Mouse (Mus musculus) thymus, postnatal 10 days (tissue): ENCODE data around the gene Mknk2.

Source experiments
- DNase-seq, 2 experiments: peaks; one replicate each; pipeline ENCODE4 v3.0.0; 2021; ENCODE audit warnings: low spot score in 2 of 2

The Mknk2 gene

DNA sequence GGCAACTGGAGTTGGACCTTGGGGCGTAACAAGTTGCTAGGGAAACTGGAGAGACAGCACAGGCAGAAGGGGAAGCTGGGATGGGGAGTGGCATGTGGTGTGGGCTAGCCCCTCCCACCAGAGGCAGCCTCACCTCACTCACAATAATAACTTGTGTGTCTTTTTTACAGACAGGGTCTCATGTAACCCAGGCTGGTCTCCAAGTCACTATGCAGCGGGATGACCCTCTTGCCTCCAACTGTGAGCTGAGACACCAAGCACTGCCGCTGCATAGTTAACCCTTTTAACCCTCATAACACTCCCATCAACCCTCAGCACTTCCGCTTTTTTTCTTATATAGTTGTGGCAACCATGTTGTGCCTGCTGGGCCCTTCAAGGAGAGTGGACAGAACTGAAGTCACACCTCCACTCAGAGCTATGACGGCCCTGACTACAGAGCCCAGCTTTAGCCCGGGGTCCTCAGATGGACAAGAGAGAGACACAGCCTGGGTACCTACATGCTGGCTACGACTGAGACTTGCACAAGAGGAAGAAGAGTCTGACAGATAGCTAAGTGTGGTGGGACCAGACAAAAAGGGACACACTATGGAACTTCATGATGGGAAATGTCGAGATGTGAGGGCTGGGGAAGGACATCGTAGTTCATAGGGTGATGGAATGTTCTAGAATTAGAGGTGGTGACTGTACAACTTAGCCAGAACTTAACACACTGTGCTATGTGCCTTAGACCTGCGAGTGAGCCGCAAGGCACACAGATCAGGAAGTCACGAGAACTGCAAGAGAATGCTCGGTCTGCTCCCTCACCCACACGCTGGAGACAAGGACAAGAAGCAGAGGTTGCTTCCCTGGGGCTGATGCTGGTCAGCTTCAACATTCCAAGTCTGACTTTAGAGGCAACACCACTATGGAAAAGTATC lies 14.6 kb upstream of the Mknk2 start:
- peak in 1 of 2 experiments; percentile 46 for DNase-seq

DNA sequence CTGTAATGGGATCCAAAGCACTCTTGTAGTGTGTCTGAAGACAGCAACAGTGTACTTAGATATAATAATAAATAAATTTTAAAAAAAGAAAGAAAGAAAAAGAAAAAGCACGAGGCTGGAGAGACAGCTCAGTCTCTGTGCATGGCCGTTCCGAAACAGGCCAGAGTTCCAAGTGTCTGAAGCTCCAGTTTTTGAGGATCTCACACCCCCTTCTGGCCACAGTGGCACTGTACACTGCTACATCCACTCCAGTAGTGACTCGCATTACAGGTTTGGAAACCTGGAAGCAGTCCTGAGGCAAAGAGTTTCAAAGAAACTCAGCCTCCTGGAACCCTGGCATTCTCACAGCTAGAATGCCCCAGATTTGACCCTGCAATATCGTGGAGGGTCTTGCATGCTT lies 9.9 kb upstream of the Mknk2 start:
- peak; percentile 52 to 68 for DNase-seq

- DNase-seq, result no peak
These were observed 8.7 kb upstream of the Mknk2 start for GRCm38 (mm10) chr10:80686617-80687016.

DNA sequence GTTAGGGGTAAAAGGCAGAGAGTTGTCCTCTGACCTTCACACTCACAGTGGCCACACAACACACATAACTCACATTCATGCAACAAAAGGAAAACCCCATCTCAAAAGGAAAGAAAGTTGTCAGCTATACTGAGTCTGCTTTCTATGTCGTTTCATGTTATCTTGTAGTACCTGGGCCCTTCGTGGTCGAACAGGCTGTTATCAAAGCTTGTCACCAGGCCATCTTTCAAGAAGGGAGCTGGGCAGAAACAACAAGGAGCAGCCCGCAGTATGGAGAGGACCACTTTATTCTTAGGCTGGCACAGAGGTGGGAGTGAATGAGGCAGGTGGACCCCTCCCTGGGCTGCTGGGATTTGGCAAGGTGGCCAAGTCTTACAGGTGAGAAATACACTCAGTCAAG lies 7.1 kb upstream of the Mknk2 start:
- DNase-seq, result no peak

GRCm38 (mm10) chr10:80684214-80684613 lies 6.3 kb upstream of the Mknk2 start:
- peak; percentile 76 to 83 for DNase-seq

DNA sequence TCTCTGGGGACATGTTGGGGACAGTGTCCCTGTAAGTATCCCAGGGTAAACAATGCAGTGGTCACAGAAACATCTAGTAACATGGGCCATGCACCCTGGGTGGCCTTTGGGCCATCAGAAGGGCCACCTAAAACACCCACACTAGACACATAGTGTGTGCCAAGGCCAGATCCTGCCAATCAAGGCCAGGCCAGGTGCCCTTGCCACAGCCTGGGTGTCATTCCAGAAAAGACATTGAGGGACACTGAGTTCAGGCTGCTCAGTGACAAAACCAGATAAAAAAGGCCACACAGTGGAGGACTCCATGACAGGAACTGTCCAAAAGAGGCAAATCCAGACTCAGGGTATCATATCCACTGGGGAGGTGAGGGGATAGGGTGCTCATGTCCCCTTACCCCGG lies 5.7 kb upstream of the Mknk2 start:
- no peak for DNase-seq

DNA sequence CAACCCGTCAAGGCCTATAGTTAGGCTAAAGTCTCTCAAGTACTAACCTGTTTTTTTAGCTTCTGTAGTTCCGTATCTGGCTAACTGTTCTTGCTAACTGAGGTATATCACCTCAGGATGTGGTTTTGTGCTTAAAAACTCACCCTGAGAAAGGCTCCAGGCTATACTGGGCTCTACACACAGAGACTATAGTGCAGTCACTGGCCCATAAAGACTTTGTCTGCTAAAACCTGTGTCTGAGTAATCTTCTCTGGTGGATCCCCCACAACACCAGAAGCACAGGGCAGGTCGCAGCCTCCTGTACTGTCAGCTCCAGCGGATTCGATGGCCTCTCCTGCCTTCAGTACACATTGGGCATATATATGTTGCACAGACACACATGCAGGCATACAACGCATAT lies 4.1 kb upstream of the Mknk2 start:
- no peak for DNase-seq

- DNase-seq, result no peak
These were observed 2.4 kb upstream of the Mknk2 start for GRCm38 (mm10) chr10:80680260-80680696.

GRCm38 (mm10) chr10:80679556-80680259 lies 1.8 kb upstream of the Mknk2 start:
- no peak for DNase-seq

DNA sequence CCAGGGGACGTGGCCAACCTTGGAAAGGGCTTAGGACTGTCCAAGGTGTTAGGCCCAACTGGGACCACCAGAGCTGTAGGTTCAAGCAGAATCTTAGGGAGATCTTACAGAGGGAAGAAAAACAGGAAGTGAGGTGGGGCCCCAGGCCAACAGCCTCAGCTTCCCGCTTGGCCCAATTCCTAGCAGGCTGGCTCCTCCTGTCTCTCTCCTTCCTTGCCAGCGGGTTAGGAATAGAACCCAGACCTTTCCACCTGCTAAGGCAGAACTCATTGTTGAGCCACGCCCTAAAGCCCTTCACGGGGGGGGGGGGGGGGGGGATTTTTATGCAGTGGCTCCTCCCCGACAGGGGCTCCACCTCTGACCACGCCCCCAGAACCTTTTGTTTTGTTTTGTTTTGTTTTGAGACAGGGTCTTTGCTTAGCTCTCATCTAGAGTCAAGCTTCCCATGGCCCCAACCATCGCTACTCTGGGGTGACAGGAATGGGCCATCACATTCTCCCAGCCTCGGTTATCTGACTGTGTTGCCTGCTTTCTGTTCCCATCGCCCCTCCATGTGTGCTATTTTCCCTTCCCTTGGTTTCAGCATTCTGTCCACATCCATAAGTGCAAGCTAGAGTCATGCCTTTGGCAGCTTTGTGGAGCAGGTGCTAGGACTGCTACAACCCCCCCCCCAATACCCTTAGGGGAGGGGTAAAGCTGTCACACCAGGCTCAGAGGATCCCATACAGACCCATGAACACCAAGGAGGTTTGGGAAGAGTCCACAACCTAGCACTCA lies 877 bp upstream of the Mknk2 start:
- DNase-seq, result peak in 1 of 2 experiments; percentile 58

GRCm38 (mm10) chr10:80677128-80677875 lies 610 bp downstream of the Mknk2 start:
- no peak for DNase-seq

- DNase-seq, result peak; percentile 99 to 100
These were observed 1.5 kb downstream of the Mknk2 start for GRCm38 (mm10) chr10:80676198-80676928.

DNA sequence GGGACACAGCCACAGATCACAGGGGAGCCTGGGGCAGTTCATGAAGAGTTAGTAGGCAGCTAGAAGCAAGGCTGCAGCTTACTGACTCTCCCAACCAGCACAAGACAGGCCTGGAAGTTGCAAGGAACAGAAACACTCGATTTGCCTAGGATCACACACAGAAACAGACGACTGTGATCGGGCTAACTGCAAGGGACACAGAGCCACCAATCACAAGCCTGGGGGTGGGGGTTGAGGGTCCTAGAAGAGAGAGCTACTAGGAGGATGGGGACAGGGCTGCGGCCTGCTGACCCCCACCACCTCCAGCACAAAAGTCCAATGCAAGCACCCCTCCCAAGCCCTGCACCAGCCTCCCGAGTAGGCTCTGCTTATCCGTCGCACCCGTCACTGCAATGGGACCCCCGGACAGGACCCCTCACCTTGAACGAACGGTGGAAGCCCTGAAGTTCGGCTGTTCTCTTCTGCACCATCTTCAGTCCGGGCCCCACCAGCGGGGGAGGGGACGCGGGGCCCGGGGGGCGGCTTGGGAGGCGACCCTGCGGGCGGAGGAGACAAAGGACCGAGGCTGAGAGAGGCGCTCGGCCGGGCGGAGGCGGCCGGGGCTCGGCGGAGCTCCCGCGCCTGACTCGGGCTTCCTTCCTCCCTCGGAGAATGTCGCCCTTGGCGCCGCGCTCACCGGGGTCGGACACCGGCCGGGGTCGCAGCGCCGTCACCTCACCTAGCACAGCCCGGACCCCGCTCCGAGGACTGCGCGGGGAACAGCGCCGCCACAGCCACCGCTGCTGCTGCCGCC lies 2.3 kb downstream of the Mknk2 start:
- no peak for DNase-seq

GRCm38 (mm10) chr10:80674851-80675404 lies 3.0 kb downstream of the Mknk2 start:
- DNase-seq, result no peak

DNA sequence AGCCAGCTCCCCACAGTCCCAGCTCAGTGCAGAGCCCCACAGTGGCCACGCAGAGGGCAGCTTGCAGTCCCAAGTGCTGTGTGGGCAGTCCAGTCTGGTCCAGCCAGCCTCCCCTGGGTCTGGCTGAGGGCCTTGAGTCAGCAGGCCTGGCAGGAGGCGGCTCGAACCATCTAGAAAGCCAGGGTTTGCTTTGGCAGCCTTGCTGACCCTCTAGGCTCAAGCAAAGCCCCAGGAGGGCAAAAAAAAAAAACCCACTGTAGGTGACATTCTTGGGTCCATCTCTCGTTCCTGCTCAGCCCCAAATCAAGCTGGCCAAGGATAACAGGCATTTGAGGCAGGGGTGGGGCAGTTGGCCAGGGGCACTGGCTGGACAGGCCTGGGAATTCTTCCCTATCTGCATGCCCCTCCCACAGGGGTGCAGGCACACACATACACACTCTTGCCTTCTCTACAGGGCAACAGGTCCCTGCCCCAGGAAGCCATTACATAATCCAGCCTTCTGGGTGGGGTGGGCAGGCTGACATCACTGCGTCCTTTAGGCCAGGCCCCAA lies 3.7 kb downstream of the Mknk2 start:
- no peak for DNase-seq

- no peak for DNase-seq
These were observed 4.2 kb downstream of the Mknk2 start for GRCm38 (mm10) chr10:80673690-80674089.

DNA sequence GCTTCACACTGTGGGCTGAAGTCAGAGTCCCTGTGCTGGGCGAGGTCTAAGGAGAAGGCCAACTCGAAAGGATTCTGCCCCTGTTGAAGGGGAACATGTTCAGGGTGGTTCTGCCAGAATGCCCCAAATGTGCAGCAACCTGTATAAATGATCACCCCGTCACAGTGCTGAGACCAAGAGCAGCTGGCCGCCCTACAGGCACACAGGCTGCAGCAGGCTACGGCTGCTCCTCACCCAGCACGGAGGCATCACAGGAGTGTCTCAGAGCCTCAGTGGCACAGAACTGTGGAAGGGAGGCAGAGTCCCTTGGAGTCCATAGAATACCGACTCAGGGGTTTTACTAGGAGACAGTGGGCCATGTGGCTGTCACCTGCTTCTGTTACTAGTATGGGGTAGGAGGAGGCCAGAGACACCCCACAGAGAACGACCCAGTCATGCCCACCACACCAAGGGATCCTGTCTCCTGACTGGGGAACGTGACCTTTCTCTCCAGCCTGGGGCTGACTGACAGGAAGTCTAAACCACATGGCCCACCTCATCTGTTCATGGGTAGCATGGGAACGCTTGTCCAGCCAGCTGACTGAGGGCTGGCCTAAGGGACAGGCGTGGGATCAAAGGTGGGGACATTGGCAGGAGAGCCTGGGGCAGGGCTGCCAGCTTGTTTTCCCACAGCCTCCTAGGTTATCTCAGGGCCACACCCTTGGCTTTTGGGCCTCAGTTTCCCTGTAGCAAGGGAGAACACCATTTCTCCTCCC lies 5.8 kb downstream of the Mknk2 start:
- no peak for DNase-seq

- DNase-seq, result no peak
These were observed 6.7 kb downstream of the Mknk2 start for GRCm38 (mm10) chr10:80671251-80671650.

GRCm38 (mm10) chr10:80670531-80670930 lies 7.4 kb downstream of the Mknk2 start:
- DNase-seq, result no peak
